Mouse (Mus musculus) gastrocnemius, adult 18-20 months (tissue): Measurements from ENCODE around the gene Cox7b2. TPM values are rescaled to one million over a fixed set of nuclear protein-coding genes. Genes with fewer than 3 reads are reported as not detected.
A peak's percentile ranks its signal among the peaks of the same experiment; 100 is the strongest.
"Not testable (repeated sequence)": the region's sequence is repeated elsewhere in the genome, so short reads cannot be mapped to it uniquely, and the experiment has no call there.

Source experiments
- DNase-seq: peaks from one replicate; pipeline ENCODE4 v3.0.0; 2021; ENCODE audit warnings: low spot score
- long read RNA-seq, 2 experiments: library from polyadenylated mRNA; stranded (forward); transcript quantifications; one replicate each; pipeline ENCODE4 v2.0.0; 2021
- total RNA-seq, 2 experiments: library from RNA; stranded (reverse); gene quantifications; 2 replicates each; pipeline ENCODE4 v1.2.3; 2021

Gene Cox7b2
- total RNA-seq, result not detected
- long read RNA-seq, experiment 1, result 0 reads
- long read RNA-seq, experiment 2, result 0 reads

DNA sequence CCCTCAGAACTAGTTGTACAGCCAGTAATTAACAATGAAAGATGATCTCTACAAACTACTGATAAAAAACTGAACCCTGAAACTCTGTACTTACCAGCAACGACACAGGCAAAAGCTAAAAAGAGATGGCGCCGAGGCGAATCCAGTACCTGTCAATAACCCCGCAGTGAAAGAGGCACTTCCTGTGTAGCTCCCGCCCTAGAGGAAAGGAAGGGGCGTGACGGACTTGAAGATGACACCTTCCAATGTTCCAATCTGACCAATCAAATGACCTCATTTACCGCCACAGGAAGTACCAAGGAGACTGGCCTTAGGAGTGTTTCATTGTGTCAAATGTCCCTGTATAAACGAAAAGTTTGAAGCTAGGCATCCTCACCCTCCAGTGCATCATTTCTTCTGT, at the start of gene Cox7b2:
Gene Cox7b2 (minus strand): TSS at position 127 of the 400 bp plus-strand sequence.
- DNase-seq, result no peak

DNA sequence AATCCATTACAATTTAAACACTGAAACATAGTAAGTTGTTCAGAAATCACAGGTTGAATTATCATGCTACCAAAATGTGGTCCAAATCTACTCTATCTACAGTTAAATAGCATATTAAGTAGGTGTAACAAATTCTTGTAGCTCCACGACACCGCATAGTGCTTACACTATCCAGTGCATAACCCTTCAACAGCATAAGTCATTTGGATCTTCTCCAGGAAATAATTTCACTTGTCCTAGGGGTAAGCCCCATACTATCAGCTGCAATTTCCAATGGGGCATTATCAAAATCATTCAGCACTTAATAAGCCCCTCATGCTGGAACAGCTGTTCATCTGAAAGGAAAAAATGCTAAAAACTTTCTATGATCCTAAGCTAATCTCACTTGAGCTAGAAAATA, 47.3 kb upstream of the Cox7b2 start:
- DNase-seq, result no peak

DNA sequence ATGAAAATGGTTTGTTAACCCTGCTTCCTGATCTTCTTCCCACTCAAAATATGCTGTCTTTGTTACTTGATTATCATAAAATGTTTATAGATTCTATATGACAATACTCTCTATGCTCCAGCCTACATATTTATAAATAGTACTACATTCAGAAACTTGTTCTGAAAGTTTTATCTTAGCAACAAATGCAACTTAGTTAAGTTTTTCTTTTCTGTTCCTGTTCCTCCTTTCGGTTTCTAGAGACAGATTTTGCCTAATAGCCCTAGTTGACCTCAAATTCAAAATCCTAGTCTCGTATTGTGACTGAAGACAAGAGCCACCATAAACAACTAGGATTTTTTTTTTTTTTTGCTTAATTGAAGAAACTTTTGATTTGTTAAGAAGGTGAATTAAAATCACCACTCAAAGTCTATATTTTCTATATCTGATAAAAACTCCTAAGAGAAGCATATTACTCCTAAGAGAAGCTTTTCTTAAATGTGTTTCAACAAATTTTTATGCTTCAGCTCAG, 45.8 kb upstream of the Cox7b2 start:
- no peak for DNase-seq

DNA sequence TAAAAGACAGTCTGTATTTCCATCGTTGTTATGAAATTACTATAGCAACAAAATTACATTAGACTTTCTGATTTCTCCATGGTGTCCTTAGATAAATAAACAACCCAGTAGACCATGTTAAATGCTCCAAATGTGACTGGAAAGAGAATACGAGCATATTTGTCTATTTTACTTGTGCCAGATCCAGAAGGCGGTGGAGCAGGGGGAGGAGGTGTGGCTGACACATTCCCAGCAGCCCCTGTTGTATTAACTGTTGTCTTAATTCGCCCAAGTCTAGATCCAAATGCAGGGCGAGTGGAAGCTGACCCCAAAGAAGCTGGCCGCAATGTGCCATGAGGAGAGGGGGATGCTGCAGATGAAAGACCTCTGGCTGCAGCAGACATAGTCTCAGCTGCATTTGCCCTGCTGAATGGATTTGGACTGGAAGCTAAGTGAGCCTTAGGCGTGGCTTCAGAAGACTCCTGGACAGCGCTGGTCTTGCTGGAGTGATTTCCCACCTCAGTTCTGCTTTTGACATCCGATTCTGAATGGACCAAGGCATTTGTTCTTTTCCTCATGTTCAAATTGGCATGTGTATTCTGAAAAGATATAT, 23.7 kb upstream of the Cox7b2 start:
- no peak for DNase-seq

DNA sequence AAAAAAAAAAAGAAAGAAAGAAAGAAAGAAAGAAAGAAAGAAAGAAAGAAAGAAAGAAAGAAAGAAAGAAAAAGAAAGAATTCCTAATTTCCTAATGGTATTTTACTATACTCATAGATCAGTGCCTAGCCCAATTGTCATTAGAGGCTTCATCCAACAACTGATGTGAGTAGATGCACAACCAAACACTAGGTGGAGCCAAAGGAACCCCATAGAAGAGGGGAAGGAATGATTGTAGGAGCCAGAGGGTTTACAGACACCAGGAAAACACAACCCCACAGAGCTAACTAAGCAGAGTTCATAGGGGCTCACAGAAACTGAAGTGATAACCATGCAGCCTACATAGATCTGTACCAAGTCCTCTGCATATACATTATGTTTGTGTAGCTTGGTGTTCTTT, 2.5 kb downstream of the Cox7b2 start:
- no peak for DNase-seq

DNA sequence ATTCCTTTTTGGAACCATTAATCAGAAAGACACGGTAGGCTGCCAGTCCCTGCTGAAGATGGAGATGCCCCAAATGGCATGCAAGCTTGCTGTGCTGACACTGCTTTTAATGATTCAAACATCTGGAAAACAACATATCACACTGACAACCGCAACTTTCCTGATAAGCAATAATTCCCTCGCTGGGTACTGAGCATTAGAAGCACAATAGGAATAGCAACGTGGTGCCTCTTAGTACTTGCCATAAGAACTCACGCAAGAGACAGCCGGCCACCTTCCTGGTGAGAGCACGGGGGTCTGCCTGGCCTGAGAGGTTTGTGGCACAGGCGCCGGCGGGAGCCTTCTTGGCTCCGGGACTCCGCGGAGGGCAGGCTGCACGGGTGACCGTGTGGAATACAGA, 22.5 kb downstream of the Cox7b2 start:
- DNase-seq, result not testable (repeated sequence)

DNA sequence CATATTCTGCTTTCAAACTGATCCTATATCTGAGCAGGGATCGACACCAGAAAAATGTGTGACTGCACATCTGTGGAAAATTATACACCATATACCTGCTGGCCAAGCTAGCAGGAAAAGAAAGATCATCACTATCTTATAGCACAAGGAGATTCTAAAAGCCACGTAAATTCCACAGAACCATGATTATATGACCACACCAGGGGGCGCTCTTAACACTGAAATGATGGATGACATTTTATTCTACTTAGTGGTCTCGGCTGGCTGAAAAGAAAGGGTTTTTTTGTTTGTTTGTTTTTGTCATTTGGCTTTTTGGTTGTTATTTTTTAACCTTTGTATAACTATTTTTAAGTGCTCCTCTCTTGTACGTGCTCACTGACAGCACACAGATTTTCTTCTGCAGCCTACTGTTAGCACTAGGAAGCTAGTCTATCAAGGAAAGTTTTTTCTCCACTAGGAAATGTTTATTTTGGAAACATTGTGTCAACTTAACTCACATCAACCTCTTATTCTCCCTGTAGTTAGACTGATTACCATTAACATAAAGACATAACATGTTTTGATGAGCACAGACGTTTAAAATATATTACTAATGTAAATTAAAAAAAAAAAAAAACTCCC, 45.8 kb downstream of the Cox7b2 start:
- DNase-seq, result peak; percentile 11

DNA sequence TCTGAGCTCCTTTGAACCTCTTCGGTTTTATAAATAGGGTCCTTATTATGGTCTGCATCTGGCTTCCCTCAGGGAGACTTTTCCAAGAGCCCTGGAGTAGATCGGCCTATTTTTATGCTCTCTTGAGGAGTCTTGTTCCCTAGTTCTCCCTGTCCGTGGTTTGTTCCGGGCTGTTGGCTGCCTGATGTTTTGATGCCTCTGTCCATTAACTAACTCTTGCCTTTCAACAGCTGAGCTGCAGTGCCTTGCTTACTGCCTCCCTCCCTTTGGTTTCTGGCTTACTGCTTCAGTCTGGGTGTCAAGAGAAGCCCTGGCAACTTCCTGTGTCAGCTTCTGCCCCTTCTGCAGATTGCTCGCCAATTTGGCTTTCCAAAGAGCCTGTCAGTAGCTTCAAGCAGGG, 52.4 kb downstream of the Cox7b2 start:
- no peak for DNase-seq

DNA sequence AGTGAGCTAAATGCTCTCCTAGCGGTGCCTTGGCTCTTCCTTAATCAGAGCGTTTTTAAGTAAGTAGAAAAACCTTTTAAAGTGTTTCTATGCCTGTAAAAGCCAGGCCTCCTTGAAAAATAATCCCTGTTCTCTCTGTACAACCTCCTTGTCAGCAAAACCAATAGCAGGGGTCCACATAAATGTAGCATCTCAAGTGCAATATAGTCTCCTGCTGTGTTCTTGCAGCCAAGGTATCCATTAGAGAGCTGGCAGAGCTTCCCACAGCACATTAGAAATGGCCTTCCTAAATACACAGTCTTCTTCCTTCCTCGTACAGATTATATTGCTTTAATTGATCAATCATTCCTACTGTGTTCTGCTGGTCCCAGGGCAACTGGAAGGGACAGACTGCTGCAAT, 91.0 kb downstream of the Cox7b2 start:
- no peak for DNase-seq

DNA sequence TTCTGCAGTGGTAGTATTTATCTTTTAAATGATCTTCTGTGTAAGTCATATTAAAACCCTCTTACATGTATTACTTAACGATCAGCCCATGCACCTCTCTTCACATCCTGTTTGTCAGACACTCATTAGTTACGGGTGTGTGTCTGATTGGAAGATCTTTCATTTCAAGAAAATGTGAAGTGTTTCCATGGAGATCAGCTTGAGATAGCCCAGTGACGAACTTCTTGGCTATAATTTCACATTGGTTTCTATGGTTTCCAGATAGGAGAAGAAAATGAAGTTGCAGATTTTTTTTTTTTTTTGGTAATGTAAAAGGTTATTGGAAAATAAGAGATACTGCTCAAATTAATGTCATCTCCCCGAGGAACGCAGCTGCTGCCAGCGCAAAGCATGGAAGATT, 107.8 kb downstream of the Cox7b2 start:
- no peak for DNase-seq

Other genes with a start within 250 kb of the Cox7b2 start
- gene Gabrb1, start 109.9 kb upstream of the Cox7b2 start, total RNA-seq, result under 1 TPM; 0.02 TPM
- not detected for gene Gabra4, start 110.1 kb upstream of the Cox7b2 start, total RNA-seq